Mouse (Mus musculus): ENCODE measurements at regions not wholly inside any gene's neighbourhood (a gene's known extent, or its start where the extent isn't known, plus 50 kb on each side); places are given as distances from the start of the nearest gene placed in this dataset.
"Not testable (repeated sequence)": the region's sequence is repeated elsewhere in the genome, so short reads cannot be mapped to it uniquely, and the experiment has no call there.

GRCm38 (mm10) chr3:44298166-44298565, 1080.0 kb upstream of the Pcdh10 start:
- in situ Hi-C loops (cut with MboI, MseI), result not testable (repeated sequence)

DNA sequence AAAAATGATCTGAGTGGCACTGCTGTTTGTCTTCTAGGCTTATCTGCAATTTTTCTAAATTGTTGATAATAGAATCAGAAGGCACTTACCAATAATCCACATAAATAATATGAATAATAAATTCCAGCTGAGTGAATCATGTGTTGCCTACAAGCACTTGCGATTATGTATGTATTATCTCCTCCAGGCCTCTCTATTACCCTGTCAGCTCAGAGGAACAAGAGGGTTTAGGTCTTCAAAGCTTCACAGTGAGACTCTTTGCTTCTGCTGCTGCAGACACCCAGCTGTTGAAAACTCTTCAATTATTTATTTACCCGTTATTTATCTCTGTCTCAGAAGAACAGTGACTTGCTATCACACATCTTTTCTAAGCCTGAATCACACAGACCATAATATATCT, 1077.1 kb upstream of the Pcdh10 start:
- in situ Hi-C loops (cut with MboI, MseI), result loop anchor here (25.0 kb wide), 1 partner anchor 1711 kb away; no protein-coding TSS in a partner anchor

DNA sequence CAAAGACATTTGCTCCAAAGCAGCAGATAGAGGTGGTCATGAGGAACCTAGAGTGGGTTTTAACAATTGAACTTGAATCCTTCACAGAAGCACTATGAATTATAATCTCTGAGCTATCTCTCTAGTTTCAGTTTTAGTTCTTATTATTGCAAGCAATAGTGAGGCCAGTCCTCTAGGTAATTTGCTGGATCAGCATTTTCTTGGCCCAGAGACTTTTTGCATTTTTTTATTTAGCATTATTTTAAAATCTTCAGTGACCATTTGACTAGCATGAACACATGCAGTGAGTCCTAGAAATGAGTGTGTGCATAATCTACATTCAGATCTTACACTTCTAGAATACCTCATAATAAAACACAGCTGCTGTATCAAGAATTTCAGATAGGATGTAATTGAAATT, 1055.0 kb upstream of the Pcdh10 start:
- in situ Hi-C loops (cut with MboI, MseI), result loop anchor here (25.0 kb wide), 1 partner anchor 1689 kb away; no protein-coding TSS in a partner anchor

Measured in T-helper 1 cell (primary cell).